Mouse (Mus musculus): ENCODE data around the gene Alkbh1.
"Not testable (repeated sequence)": the region's sequence is repeated elsewhere in the genome, so short reads cannot be mapped to it uniquely, and the experiment has no call there.

The Alkbh1 gene

GRCm38 (mm10) chr12:87443700-87444122, at the start of gene Alkbh1, which contains the start of gene Slirp:
TSS of gene Alkbh1 (minus strand) at chr12:87444017.
TSS of gene Slirp (plus strand) at chr12:87443896.
- peak; percentile 73 for DNase-seq (ENCODE audit: low read depth, low spot score)

- not testable (repeated sequence) for DNase-seq (ENCODE audit: low read depth, low spot score)
These were observed 44.9 kb upstream of the Alkbh1 start for GRCm38 (mm10) chr12:87488683-87489082.

DNA sequence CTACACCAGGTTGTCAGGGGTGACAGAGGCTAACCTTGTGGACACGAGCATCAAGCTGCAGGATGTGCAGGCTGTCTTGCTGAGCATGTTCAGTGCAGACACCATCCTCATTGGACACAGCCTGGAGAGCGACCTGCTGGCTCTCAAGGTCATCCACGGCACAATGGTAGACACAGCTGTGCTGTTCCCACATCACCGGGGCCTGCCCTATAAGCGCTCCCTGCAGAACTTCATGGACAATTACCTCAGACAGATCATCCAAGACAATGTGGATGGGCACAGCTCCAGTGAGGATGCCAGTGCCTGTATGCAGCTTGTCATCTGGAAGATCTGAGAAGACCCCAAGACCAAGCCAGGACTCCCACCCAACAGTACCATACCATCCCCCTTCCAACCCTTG, 38.7 kb upstream of the Alkbh1 start:
- not testable (repeated sequence) for DNase-seq (ENCODE audit: low read depth, low spot score)

GRCm38 (mm10) chr12:87474756-87475155, 30.9 kb upstream of the Alkbh1 start:
- no peak for DNase-seq (ENCODE audit: low read depth, low spot score)

- DNase-seq (ENCODE audit: low read depth, low spot score): peak; percentile 84
These were observed 28.4 kb upstream of the Alkbh1 start, which contains the start of gene Snw1 for GRCm38 (mm10) chr12:87471964-87472786. TSS of gene Snw1 (minus strand) at chr12:87472274.

DNA sequence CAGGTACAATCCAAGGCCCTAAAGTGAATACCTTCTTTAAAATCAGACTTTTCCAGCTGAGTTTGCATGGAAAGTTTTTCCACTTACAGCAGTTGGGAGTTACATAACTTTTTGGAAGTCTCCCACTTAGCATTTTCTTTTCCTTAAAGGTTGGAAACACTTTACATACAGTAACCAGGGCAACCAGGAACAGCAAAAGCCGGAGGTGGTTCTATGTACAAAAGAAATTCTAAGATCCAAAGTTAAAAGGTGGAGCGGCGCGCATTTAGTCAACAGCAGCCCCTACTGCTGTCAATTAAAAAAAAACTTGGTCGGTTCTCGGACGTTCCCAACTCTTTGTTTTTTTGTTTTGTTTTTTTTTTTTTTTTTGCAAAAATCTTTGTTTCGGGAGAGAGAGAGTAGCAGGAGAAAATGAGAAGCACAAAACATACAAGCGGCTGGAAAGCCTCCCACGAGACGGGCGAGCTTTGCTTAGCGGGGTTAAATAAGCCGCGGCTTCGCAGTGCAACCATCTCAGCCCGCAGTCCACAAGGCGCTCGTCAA, 27.7 kb upstream of the Alkbh1 start:
- no peak for DNase-seq (ENCODE audit: low read depth, low spot score)

DNA sequence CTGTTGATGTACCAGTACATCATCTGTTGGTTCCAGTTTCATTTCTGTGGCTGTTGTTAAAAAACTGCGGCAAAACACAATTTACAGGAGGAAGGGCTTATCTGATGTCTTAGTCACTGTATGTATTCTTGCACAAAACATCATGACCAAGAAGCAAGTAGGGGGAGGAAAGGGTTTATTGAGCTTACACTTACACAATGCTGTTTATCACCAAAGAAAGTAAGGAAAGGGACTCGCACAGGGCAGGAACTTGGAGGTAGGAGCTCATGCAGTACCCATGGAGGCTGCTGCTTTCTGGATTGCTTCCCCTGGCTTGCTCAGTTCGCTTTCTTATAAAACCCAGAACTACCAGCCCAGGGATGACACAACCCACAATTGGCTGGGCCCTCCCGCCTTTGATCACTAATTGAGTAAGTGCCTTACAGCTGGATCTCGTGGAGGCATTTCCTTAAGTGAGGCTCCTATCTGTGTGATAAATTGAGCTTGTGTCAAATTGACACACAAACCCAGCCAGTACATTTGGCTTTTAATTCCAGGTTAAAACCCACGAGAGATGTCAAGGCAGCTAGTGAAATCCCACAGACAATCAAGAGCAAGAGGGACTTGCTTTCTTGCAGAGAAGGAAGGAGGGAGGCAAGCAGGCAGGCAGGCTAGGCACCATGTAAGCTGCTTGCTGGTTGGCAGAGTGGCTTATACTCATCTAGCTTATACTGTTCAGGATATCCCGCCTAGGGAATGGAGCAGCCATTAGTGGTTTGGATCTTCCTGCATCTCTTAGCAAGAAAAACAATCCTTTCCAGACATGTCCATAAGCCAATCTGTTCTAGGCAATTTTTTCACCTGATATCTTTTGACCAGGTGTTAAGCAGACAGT, 26.7 kb upstream of the Alkbh1 start:
- no peak for DNase-seq (ENCODE audit: low read depth, low spot score)

- no peak for DNase-seq (ENCODE audit: low read depth, low spot score)
These were observed 21.0 kb upstream of the Alkbh1 start for GRCm38 (mm10) chr12:87464678-87465297.

DNA sequence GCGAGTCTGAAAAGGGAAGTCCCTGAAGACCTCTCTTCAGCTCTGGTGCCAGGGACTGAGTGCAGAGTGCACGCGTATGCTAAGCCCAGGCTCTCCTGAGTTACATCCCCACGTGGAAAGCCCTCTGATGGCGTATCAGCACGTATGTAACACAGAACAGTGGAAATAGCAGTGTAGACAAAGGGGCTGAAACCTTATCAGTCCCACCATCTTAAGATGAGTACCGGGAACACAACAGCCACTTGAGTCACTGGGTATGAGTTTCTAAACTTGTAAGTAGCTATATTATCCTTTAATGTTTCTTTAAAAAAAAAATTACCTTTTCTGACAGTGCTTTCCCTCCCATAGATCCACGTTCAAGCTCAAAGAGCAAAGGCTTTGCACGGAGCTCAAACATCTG, 5.6 kb upstream of the Alkbh1 start:
- DNase-seq (ENCODE audit: low read depth, low spot score): no peak

GRCm38 (mm10) chr12:87444211-87444610, 394 bp upstream of the Alkbh1 start:
- DNase-seq (ENCODE audit: low read depth, low spot score): no peak

GRCm38 (mm10) chr12:87443115-87443699, 610 bp downstream of the Alkbh1 start:
- DNase-seq (ENCODE audit: low read depth, low spot score): no peak

GRCm38 (mm10) chr12:87442177-87443114, 1.4 kb downstream of the Alkbh1 start:
- DNase-seq (ENCODE audit: low read depth, low spot score): no peak

GRCm38 (mm10) chr12:87428885-87429284, 14.9 kb downstream of the Alkbh1 start:
- DNase-seq (ENCODE audit: low read depth, low spot score): no peak

DNA sequence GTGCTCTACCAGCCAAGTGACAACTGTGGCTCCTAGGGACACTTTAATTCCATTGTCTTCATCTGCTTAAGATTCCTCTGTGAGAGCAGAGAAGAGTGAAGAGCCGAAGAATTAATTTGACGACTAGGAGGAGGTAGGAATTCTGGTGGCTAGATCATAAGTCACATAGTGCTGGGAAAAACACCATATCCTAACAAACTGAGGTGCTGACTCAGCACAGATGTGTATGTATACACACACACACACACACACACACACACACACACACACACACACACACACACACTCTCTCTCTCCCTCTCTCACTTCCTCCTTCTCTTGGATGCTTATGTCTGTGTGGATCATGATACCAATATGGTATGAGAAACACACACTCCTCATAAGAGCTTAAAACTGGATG, 15.5 kb downstream of the Alkbh1 start:
- no peak for DNase-seq (ENCODE audit: low read depth, low spot score)

DNA sequence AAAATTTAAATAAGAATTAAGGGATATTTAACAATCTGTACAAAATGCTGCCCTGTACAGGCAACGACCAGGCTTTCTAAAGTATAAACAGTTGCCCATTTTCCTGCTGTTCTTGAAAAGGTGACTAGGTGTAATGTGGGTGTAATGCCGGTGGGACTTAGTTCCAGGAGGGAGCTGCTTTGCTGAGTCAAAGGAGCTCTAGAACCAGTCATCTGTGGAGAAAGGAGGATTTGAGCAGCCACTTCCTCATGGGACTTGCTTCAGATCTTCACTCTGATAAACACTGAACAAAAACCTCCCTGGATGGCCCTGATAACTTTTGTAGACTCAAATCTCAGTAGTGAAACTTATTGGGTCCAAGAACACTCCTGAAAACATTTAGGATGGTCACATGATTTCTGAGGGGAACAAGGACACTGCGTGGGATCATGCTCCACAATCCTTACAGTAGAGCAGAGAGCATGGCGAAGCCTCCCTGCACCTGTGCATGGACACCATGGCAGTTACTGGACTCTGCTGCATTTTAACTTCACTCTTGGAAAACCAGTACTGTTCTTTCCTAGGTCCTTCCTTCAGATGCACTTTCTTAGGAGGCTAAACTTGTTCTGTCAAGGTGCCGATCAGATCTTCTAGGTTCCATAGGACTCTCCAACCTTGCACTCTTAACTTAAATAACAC, 17.3 kb downstream of the Alkbh1 start:
- no peak for DNase-seq (ENCODE audit: low read depth, low spot score)

- no peak for DNase-seq (ENCODE audit: low read depth, low spot score)
These were observed 19.3 kb downstream of the Alkbh1 start for GRCm38 (mm10) chr12:87424516-87424915.

GRCm38 (mm10) chr12:87423700-87424099, 20.1 kb downstream of the Alkbh1 start:
- DNase-seq (ENCODE audit: low read depth, low spot score): no peak

GRCm38 (mm10) chr12:87421708-87422507, 21.9 kb downstream of the Alkbh1 start:
- DNase-seq (ENCODE audit: low read depth, low spot score): no peak

All from WW6 (cell line).